Mouse (Mus musculus) embryo, embryonic 10 days (tissue): ENCODE measurements around the gene Helt.
A peak's percentile ranks its signal among the peaks of the same experiment; 100 is the strongest.

Experiments used
- DNase-seq: peaks from one replicate; pipeline ENCODE4 v3.0.0-alpha.2; 2015; ENCODE audit warnings: low spot score

Helt gene

GRCm38 (mm10) chr8:46294181-46294892 lies at the start of gene Helt:
Gene Helt, minus strand, starts transcription at chr8:46294671.
- DNase-seq = peak; percentile 60

- DNase-seq = peak; percentile 5
These were observed 47.8 kb upstream of the Helt start for GRCm38 (mm10) chr8:46342272-46342671.

GRCm38 (mm10) chr8:46340381-46341273 lies 46.2 kb upstream of the Helt start:
- no peak for DNase-seq

DNA sequence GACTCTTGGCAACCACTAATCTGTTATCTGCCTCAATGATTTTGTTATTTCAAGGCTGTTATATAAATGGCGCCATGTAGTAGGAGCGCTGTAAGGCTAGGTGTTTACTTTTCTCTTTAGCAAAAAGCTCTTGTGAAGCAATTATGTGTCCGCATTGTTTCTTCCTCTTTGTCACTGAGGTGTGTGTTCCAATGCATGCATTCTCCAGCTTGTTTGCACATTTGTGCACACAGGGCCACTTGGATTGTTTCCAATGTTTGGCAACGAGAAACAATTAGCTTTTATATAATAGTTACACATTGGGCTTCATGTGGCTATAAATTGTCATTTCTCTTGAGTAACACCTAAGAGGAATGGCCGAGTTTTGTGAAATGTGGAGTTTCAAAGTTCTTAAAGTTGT lies 44.8 kb upstream of the Helt start:
- no peak for DNase-seq

GRCm38 (mm10) chr8:46336351-46336750 lies 41.9 kb upstream of the Helt start:
- peak; percentile 2 for DNase-seq

- DNase-seq = peak; percentile 16
These were observed 38.1 kb upstream of the Helt start for GRCm38 (mm10) chr8:46332389-46333061.

GRCm38 (mm10) chr8:46331801-46332200 lies 37.3 kb upstream of the Helt start:
- no peak for DNase-seq

DNA sequence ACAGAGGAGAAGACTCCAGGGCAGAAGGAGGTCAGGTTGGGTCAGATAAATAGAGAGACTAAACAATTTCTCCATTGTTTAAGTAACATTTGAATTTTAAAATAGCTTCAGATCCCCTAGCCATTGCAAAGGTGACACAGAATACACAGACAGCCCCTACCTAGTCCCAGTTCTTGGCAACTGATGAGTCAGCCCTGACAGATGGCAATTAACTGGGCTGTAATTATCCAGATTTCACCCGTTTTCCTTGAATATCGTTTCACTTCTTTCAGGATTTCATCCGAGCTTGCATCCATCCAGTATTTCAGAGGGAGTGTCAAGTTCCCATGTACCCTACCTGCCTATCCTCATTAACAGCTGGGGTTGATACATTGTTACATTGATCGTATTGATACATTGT lies 34.9 kb upstream of the Helt start:
- no peak for DNase-seq

DNA sequence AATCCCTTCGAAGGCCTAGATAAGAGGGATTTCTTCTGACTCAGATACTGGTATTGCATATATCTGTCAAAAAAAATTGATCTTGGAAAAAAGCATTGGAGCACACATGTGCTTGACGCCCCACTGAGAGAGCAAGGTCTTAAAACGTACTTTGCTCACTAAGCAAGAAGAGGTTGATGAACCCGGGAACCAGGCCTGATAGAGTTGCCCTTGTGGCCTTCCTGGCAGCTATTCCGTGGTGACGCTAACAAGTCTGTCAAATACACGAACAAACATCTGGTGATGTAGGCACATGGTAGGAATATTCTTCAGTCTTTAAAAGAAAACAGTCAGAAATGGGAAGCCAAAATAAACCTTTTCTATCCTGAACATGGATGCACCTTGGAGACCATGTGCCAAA lies 32.8 kb upstream of the Helt start:
- DNase-seq = no peak

DNA sequence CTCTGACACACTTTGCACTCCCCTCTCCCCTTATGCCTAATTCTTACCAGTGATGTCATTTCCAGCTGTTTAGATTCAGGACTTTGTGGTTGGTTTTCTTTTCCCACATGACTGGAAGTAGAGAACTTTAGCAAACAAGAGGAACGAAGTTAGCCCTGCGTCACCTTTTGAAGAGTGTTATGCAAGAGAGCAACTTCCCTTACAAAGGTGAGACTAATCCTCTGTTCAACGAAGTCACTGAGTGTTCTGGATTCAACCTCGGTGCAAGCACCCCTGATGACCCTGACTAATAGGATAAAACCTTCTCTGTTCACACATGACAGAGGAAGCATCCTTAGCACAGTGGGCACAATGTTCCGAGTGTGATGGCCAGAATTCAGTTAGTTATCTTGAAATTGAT lies 32.2 kb upstream of the Helt start:
- DNase-seq = no peak

GRCm38 (mm10) chr8:46324676-46325075 lies 30.2 kb upstream of the Helt start:
- no peak for DNase-seq

DNA sequence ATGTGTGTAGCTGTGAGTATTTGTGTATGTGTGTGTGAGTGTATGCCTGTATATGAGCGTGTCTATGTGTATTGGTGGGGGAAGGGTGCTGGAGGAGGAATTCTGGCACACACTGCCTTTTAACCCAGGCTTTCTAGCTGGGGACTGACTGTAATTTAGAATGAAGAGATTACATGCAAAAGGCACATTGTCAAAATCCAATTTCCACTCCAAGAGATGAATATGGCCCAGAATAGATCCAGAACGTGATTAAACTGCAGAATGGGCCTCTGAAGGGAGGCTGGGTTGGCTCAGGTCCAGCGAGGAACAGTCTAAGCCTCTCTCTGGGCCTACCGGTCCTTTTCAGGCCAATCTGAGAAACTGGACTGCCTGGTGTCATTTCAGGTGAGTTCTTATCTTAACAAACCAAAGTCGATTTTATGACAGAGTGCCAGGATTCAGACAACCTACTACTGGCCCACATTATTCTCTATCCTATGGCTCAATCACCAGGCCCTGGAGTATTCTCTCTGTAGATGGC lies 29.3 kb upstream of the Helt start:
- DNase-seq = no peak

GRCm38 (mm10) chr8:46322833-46323232 lies 28.4 kb upstream of the Helt start:
- no peak for DNase-seq

- DNase-seq = no peak
These were observed 27.9 kb upstream of the Helt start for GRCm38 (mm10) chr8:46322421-46322820.

GRCm38 (mm10) chr8:46318802-46319201 lies 24.3 kb upstream of the Helt start:
- DNase-seq = no peak

- DNase-seq = no peak
These were observed 22.7 kb upstream of the Helt start for GRCm38 (mm10) chr8:46317161-46317560.

DNA sequence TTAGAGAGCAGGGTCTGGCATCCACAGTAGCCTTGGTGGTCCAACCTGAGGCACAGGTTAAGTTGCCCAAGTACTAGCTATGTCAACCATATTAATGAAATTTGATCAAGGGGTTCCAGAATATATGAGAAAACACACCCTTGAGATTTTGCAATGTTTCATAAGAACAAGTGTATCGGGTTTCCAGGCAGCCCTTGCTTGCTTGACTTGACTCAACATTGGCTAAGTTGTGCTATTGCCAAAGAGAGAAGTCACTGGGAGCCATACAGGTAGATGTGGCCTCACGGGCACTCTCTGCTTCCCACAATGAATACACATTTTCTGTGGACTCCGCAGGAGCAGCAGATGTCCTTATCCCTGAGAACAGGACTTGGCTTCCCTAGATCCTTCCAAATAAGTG lies 19.3 kb upstream of the Helt start:
- DNase-seq = no peak

GRCm38 (mm10) chr8:46311159-46311558 lies 16.7 kb upstream of the Helt start:
- DNase-seq = peak; percentile 94

DNA sequence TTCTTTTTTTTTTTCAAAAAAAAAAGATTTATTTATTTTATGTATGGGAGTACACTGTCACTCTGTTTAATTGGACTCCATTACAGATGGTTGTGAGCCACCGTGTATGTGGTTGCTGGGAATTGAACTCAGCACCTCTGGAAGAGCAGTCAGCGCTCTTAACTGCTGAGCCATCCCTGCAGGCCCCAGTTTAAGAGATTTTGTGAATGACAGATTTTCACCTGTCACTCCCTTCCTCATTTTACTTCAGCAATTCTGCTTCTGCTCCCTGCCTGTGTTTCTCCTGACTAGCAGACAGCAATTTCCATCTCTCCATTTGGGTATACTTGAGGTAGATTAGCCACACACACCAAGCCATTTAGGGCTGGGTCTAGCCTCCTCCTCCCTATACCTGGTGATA lies 13.7 kb upstream of the Helt start:
- no peak for DNase-seq

DNA sequence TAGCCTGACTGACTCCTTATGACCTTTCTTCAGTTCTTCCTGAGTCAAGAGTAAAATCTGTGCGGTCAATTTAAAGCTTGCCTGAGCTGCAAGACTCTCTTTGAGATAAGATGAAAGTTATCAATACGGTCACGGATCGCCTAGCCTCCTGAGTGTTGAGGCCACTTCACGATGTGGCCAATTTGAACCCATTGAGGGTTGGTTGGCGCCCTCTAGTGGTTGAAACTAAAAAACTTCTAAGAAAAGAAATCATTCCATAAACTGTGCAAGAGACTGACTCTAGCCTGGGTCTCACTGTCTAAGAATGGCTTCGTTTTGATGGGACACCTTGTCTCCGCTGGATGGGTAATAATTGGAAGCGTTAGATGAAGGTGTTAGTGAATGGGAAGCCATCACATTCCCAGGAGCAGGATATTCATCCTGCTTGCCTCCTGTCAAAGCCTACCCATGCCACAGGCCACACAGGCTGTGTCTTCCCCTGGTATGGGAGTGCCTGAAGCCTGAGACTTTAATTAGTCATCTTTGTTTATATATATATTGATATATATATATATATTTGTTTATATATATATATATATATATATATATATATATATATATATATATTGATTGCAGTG lies 11.4 kb upstream of the Helt start:
- DNase-seq = peak; percentile 83

DNA sequence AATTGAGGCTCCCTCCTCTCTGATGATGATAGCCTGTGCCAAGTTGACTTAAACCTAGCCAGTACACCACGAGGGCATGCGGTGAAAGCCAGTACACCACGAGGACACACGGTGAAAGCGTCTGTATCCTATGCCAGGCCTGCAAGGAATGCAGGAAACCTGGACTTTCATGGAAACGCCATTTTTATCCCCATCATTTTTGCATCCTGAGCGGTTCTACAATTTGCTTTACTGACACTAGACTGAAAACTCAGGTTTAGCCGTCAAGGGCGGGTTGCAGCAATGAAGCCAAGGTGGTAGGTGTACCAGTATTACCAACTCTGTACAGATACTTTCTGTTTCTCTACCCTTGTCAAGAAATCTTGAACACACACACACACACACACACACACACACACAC lies 7.7 kb upstream of the Helt start:
- DNase-seq = no peak

DNA sequence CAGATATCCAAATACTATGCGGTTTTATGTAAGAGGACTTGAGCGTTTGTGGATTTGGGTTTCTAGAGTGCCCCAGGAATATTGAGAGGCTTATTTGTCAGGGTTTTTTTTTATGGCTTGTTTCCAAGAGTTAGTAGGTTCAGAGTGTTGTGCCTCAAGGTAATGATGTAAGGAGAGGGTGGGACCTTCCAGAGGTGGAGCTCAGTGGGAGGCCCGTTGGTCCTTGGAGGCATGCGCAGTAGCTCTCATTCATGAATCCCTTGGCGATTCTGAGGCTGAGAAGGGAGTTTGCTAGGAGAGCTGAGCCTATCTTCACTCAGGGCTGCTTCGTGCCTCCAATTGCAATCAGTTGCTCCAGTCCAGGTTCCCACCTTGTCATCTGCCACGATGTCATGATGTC lies 4.4 kb upstream of the Helt start:
- DNase-seq = peak; percentile 9
